Mouse (Mus musculus) hindlimb bud, embryonic 11.5 days (tissue): ENCODE data around the gene Sfxn4.
A peak's percentile ranks its signal among the peaks of the same experiment; 100 is the strongest.
"Not testable (repeated sequence)": the region's sequence is repeated elsewhere in the genome, so short reads cannot be mapped to it uniquely, and the experiment has no call there.

ENCODE experiments used
- DNase-seq: peaks from one replicate; pipeline ENCODE4 v3.0.0-alpha.2; 2012; ENCODE audit warnings: low read depth, low spot score; ENCODE audit errors: extremely low spot score

The Sfxn4 gene

DNA sequence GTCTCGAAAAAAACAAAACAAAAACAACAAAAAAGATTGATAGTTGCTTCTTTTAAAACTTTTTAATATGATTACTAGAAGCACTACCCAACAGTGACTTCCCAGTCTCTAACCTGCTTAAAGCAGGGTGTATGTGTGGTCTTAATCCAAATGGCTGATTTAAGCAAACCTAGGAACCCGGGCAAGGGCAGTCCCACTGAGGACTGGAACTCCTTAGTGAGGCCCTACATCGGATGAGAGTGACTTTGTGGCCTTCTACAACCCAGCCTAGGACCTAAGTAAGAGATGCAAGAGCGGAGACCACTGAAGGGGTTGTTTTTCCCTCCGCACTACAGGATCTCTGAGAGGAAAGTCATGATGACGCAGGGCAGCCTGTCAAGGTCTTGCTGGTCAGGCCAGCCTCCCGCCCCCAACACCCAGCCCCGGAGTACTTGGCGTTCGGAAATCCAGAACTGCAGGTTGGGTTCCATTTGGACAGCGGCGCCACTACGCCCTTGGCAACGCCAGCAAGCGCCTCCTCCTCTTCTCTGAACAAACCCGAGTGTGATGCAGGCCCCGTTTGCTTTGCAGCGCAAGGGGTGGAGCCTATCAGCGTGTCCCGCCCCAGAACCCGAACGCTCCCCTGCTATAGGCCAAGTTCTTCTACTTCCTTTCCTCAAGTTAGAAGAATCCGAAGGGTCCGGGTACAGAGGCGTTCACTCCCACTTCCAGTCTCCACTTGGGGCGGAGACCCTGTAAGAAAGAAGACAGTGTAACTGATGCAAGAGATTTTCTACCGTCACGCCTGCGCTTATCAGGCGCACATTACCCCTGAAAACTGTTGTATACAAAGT, at the start of gene Sfxn4:
Gene Sfxn4, minus strand, starts transcription at position 612 of the 833 bp plus-strand sequence.
- peak; percentile 77 for DNase-seq

- DNase-seq = no peak
Measured at GRCm38 (mm10) chr19:60910304-60910703, 49.0 kb upstream of the Sfxn4 start.

GRCm38 (mm10) chr19:60905477-60905876, 44.2 kb upstream of the Sfxn4 start:
- DNase-seq = no peak

- no peak for DNase-seq
Measured at GRCm38 (mm10) chr19:60903971-60904370, 42.7 kb upstream of the Sfxn4 start.

DNA sequence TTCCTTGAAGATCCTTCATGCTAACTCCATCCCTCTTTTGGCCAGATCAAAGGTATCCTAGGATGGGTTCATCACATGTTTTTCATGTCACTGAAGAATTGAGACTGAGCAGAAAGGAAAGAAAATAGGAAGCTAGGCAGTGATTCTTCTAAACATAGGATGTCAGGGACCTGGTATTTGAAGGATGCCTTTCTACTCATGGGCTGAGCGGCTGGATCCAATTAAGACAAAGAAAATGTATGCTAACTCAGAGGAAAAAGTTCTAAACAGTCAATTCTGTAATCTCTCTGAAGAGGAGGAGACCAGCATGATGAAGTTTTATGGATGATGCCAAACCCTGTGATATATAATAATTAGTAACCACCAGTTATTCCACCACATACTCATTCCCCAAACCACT, 41.9 kb upstream of the Sfxn4 start:
- DNase-seq = no peak

GRCm38 (mm10) chr19:60895251-60895880, 34.1 kb upstream of the Sfxn4 start:
- DNase-seq = no peak

DNA sequence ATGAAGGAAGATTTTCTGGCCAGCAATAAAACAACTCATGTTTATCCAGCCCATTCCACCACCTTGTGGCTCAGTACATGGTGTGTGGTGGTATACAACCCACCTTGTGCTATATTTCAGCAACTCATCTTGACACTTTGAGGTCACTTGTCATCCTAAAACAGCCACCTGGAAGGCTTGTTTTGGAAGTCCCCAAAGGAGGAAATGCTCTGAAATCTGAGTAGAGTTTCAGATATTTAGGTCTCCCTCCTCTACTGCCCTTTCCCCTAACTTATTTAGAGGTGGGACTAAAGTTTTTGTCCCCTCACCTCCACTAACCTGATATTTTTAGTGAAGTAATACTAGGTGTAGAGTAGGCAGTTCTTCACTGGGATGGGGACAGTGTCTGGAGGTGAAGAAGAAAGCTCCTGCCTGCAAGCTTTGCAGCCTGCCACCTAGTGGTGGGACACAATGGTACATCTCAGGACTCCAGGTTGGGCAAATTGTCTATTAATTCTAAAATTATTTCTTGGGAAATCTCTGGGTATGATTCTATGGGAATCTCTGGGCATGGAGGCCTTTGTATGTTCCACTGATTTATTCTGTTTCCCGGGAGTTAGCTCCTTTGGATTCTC, 30.8 kb upstream of the Sfxn4 start:
- DNase-seq = no peak

- no peak for DNase-seq
Measured at GRCm38 (mm10) chr19:60891123-60891470, 29.8 kb upstream of the Sfxn4 start.

DNA sequence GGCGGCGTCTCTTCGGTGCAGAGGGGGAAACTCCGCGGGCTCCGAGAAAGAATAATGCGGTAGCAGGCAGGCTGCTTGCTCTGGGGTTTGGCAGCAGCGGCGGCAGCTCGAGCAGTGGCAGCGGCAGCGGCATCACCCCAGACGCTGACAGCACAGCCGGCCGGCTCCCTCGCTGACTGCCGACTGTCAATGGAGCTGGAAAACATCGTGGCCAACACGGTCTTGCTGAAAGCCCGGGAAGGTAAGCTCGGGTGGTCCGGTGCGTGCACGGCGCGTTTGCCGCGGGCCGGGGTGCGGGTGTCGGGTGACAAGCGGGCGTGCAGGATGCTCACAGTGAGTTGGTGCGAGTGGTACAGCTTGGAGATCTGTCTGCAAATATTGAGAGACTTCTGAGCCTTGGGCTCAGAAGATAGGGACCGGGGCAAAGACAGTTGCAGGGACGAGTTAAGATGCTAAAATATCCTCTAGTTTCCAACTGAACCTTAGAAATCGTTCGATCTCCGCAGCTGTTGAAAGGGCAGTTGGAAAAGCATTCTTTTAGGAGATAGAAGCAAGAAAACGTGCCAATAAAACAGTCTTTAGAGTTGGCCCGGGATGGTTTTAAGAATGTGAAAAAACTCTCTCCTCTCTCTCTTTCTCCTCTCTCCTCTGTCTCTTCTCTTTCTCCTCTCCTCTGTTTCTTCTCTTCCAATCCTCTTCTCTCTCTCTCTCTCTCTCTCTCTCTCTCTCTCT, 29.3 kb upstream of the Sfxn4 start:
- no peak for DNase-seq

DNA sequence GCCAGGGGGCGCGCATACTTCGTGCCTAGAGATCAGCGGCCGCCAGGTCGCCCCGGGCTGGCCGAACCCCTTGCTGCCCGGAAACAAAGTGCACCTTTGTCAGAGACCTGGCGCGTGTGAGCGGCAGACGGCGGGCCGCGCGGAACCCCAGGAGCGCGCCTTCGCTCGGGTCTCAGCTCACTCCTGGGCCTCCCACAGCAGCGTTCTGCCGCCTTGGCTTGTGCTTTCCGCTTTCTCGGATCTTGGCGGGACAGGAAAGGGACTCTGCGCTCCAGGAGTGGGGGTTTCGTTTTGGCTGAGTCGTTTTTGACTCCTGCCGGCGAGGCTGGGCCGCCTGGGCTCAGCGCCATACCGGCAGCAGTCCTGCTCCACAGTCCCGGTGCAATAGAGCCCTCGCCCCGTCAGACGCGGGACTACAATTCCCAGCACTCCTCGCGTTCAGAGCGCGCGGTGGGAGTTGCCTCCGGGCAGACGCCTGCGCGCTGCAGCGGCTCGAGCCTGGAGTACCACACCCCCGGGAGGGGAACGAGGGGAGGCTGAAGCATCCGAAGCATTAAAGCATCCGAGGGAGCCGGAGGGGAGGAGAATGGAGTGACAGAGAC, 28.5 kb upstream of the Sfxn4 start, which contains the start of gene Grk5:
Gene Grk5, plus strand, starts transcription at position 36 of the 602 bp plus-strand sequence.
- DNase-seq = peak; percentile 67

- peak; percentile 79 for DNase-seq
Measured at GRCm38 (mm10) chr19:60889101-60889713, 27.9 kb upstream of the Sfxn4 start.

GRCm38 (mm10) chr19:60887637-60888036, 26.4 kb upstream of the Sfxn4 start:
- DNase-seq = no peak

DNA sequence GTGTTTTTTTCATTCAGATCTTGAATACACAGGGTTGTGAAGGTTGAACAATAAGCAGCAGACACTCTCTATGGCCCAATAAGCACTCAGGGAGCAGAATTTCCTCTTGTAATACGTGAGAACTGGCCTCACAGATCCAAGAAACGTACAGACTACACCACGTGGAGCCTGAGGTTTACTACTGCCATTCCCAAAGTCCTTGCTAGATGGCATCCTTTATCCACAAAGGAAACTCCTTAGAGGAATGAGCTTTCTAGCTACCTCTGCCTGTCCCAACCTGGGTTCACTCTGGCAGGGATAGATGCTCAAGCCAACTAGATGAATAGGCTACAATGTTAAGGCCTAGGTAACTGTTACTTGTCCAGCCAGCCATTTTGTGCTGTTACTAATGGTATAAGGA, 21.9 kb upstream of the Sfxn4 start:
- no peak for DNase-seq

GRCm38 (mm10) chr19:60874064-60874694, 12.9 kb upstream of the Sfxn4 start, which contains the start of gene Prdx3:
Gene Prdx3 (minus strand): TSS chr19:60874556.
- peak; percentile 79 for DNase-seq

DNA sequence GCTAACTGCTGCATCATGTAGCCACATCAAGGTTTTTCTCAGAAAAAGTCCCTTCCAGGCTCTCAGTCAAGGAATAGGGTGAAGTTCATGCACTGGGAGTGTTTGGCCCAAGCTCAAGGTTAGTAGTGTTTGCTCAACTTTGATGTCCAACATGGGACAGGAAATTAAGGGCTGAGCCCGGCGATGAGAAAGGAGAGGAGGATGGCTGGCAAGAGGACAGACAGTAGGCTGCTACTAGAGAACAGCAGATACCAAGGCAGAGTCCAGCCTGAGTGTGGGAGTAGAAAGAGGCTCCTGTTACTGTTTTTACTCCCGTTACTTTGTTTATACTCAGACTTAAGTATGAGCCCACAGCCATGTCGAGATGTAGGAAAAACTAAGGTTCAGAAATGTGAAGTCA, 12.2 kb upstream of the Sfxn4 start:
- DNase-seq = no peak

- DNase-seq = no peak
Measured at GRCm38 (mm10) chr19:60872272-60872671, 11.0 kb upstream of the Sfxn4 start.

DNA sequence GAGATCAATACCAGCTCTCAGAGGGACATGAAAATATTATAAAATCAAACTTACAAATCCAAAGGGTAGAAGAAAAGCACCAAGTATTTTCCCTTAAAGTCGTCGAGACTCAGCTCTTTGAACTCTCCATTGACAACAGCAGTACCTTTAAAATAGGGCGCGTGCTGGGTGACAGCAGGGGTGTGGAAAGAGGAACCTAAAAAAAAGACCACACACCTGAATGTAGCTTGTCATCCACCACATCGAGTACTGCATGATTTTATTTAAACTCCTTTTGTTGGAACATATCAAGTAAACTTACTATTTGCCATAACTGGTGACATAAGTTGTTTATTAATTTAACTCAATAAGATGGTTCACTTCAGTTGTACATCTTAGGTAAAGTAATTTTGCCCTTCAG, 10.1 kb upstream of the Sfxn4 start:
- DNase-seq = no peak

DNA sequence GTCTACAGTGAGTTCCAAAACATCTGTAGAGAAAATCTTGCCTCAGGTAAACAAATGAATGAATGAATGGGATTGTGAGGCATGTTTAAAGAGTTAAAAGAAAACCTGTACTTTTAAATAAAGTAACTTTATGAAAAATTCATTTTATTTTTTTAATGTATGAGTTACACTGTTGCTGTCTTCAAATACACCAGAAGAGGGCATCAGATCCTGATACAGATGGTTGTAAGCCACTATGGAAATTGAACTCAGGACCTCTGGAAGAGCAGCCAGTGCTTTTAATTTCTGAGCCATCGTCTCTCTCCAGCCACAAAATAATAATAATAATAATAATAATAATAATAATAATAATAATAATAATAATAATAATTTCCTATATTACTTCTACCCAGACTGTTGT, 9.2 kb upstream of the Sfxn4 start:
- DNase-seq = no peak

- not testable (repeated sequence) for DNase-seq
Measured at GRCm38 (mm10) chr19:60866169-60866568, 4.9 kb upstream of the Sfxn4 start.

DNA sequence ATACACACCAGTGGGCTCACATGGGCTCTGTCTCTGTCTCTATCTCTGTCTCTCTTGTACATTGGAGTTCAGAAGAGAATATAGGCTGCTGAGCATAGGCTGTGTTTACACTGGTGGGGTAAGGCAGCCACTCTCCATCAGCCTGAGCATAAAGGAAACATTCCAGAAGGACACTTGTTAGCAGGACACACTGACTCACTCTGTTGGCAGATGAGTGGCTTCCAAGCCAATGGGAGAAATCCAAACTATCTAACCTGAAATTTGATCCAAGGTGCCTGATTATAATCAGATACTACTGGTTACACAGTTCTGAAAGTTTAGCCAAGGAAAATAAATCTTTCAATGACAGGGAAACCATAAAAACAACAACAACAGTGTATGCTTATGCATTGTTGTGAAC, 15.5 kb downstream of the Sfxn4 start:
- no peak for DNase-seq
